Mouse (Mus musculus) liver, postnatal 0 days (tissue): ENCODE measurements at regions not wholly inside any gene's neighbourhood (a gene's known extent, or its start where the extent isn't known, plus 50 kb on each side); places are given as distances from the start of the nearest gene placed in this dataset.
A peak's percentile ranks its signal among the peaks of the same experiment; 100 is the strongest.

Source experiments
- ATAC-seq: fragments of 200-750 bp; cut with Nextera tagmentation; 2 replicates; pipeline ENCODE4 v1.8.0; 2017; ENCODE audit warnings: mild to moderate bottlenecking, moderate library complexity
- DNase-seq: peaks from one replicate; pipeline ENCODE4 v3.0.0-alpha.2; 2016
- H3K27ac ChIP-seq: fragments of 300-500 bp; sonication (generic); 2 replicates; pipeline ENCODE4 v1.5.1; 2014; ENCODE audit warnings: antibody characterized with exemption, moderate library complexity, mild to moderate bottlenecking, low read depth
- H3K27me3 ChIP-seq: fragments of 300-500 bp; sonication (generic); 2 replicates; pipeline ENCODE4 v1.6.1; 2014; ENCODE audit warnings: low read length, control low read depth, mixed read lengths; ENCODE audit not compliant: insufficient read depth
- H3K36me3 ChIP-seq: fragments of 300-500 bp; sonication (generic); replicated peaks from 2 replicates; pipeline ENCODE4 v1.6.1; 2014; ENCODE audit warnings: mild to moderate bottlenecking, control low read depth, low read length, moderate library complexity, mixed read lengths; ENCODE audit not compliant: insufficient read depth
- H3K4me1 ChIP-seq: fragments of 300-500 bp; sonication (generic); 2 replicates; pipeline ENCODE4 v1.6.1; 2014; ENCODE audit warnings: antibody characterized with exemption, mild to moderate bottlenecking, control low read depth; ENCODE audit not compliant: insufficient read depth
- H3K4me2 ChIP-seq: fragments of 300-500 bp; sonication (generic); 2 replicates; pipeline ENCODE4 v1.6.1; 2014; ENCODE audit warnings: low read depth, mild to moderate bottlenecking, low read length, moderate library complexity, mixed read lengths
- H3K4me3 ChIP-seq: fragments of 300-500 bp; sonication (generic); 2 replicates; pipeline ENCODE4 v1.5.1; 2014; ENCODE audit warnings: low read depth, low read length
- H3K9ac ChIP-seq: fragments of 300-500 bp; sonication (generic); replicated peaks from 2 replicates; pipeline ENCODE4 v1.6.1; 2014; ENCODE audit warnings: mild to moderate bottlenecking, moderate library complexity
- H3K9me3 ChIP-seq: fragments of 300-500 bp; sonication (generic); 2 replicates; pipeline ENCODE4 v1.6.1; 2016; ENCODE audit warnings: mild to moderate bottlenecking, control low read depth, low read length, mixed read lengths
- CTCF ChIP-seq: sonication (generic); IDR thresholded peaks from 2 replicates; pipeline ENCODE4 v1.5.1; 2016; ENCODE audit warnings: antibody characterized with exemption, low read depth
- EP300 ChIP-seq: IDR thresholded peaks from 2 replicates; pipeline ENCODE4 v1.6.1; 2016; ENCODE audit warnings: antibody characterized with exemption, low read depth, mild to moderate bottlenecking
- WGBS: fragments of 180-500 bp; shearing (Covaris S2); extraction: QIAGEN DNeasy Blood & Tissue Kit; methylation state at CpG from one replicate; pipeline ENCODE4 v1.1.7; 2014; ENCODE audit not compliant: insufficient replicate concordance; 5-methylcytosine and 5-hydroxymethylcytosine counted together

- Histone ChIP-seq H3K4me1 (0 out of 2 replicates have a peak, but pooled peaks cover 6% of the 10 kb centered on the region), H3K36me3 (no peaks in the 10 kb centered on the region), H3K27ac (peak overlapping the region; percentile 52; the same call in 1 of the 2 replicates), H3K27me3 (no peaks in the 10 kb centered on the region), H3K4me2 (no peak overlapping the region), H3K4me3 (no peak overlapping the region), H3K9ac (no peak overlapping the region), H3K9me3 (no peaks in the 10 kb centered on the region)
- WGBS: 30% methylated on average over 5 of the region's 5 CpGs
- DNase-seq: no peak
- ATAC-seq: peak; percentile 55; the same call in 1 of the 2 replicates
- TF ChIP-seq CTCF: no peak
- TF ChIP-seq EP300: peak; percentile 19; the same call in 1 of the 2 replicates
Observed at GRCm38 (mm10) chr13:113433456-113433855, 140.5 kb downstream of the BC067074 start.

DNA sequence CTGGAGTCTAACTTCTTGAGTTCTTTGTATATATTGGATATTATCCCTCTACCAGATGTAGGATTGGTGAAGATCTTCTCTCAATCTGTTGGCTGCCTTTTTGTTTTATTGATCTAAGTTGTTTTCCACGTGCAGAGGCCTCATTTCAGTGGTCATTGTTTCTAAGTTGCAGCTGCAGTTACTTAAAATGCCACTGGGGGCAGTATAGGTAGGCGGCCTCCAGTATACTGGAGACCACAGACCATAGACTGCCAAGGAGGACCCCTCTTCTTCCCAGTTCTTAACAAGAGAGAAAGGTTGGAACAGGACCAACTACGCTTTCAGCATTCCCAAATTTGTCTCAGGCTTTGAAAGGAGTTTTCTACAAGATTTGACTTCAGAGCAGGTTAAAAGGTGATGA, 136.7 kb downstream of the BC067074 start:
- H3K36me3 ChIP-seq: no peaks in the 10 kb centered on the region
- no peaks in the 10 kb centered on the region for H3K9me3 ChIP-seq
- 43% methylated on average over 3 of the region's 3 CpGs for WGBS
- no peaks in the 10 kb centered on the region for H3K27me3 ChIP-seq
- DNase-seq (no peak), ATAC-seq (no peak)
- H3K4me3 ChIP-seq: no peak overlapping the region
- H3K4me1 ChIP-seq: 0 out of 2 replicates have a peak, but pooled peaks cover under 1% of the 10 kb centered on the region
- TF ChIP-seq EP300 (no peak), CTCF (peak; percentile 64)
- no peak overlapping the region for H3K27ac ChIP-seq
- H3K4me2 ChIP-seq: no peak overlapping the region
- no peak overlapping the region for H3K9ac ChIP-seq
